Mouse (Mus musculus): ENCODE measurements around the gene Acsbg2.

The Acsbg2 gene

DNA sequence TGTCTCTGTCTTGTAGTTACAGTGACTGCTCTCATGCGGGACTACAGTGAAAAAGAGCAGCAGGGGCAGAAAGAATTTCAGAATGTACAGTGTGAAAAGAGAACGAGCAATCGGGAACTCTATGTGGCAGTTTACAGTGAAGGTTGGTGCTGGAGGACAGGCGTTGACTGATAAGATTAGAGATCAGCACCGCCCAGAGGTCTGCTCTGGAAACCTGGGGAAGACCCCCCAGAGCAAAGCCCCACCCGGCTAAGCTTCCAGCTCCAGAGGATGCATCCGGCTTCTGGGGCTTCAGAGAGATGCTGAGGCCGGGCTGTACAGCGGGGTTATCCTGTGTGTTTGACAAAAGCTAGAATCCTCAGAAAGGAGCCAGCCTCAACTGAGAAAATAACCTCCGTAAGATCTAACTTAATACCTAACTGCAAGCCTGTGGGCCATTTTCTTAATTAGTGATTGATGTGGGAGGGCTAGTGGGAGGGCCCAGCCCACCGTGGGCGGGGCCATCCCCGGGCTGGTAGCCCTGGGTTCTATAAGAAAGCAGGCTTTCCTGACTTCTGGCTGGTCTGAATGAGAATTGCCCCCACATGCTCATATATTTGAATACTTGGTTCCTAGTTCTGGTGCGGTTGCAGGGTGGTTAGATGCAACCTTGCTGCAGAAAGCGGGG is 3.8 kb downstream of the Acsbg2 start:
- no peak for DNase-seq

- DNase-seq: no peak
Observed at GRCm38 (mm10) chr17:56869481-56869977, 4.7 kb downstream of the Acsbg2 start.

- DNase-seq: no peak
Observed at GRCm38 (mm10) chr17:56866071-56866470, 8.2 kb downstream of the Acsbg2 start.

DNA sequence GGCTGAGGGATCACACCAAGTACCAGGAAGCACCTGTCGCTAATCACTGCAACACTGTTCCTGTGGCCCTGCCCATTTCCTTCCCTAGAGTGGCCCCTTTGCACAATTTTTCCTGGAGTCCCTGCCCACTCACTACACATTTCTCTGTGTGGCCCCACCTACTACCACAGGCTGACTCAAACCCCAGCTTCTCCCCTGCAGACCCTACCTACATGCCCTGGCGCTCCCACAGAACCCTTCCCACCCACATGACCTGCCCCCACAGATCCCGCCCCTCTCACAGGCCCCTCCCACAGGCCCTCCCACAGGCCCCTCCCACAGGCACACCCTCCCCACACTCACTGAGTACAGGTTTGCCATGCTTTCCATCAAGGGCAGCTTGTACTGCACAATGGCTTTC is 13.1 kb downstream of the Acsbg2 start:
- no peak for DNase-seq

GRCm38 (mm10) chr17:56858922-56859321 is 15.3 kb downstream of the Acsbg2 start:
- no peak for DNase-seq

DNA sequence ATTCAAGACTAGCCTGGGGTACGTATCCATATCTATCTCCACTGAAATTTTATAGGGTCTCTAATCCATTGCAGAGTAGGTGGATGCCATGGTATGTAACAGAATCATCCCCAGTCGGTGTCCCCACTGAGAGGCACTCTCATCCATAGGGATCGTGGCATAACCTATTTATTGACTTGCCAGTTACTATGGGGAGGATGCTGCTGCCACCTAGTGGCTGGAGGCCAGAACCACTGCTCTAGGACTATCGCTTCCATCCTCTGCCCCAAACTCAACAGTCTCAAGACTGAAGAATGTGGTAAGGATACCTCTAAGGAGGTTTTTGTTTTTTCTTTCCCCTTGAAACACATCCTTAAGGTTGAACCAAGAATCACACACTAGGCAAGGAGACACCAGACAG is 16.0 kb downstream of the Acsbg2 start:
- peak; percentile 72 for DNase-seq

DNA sequence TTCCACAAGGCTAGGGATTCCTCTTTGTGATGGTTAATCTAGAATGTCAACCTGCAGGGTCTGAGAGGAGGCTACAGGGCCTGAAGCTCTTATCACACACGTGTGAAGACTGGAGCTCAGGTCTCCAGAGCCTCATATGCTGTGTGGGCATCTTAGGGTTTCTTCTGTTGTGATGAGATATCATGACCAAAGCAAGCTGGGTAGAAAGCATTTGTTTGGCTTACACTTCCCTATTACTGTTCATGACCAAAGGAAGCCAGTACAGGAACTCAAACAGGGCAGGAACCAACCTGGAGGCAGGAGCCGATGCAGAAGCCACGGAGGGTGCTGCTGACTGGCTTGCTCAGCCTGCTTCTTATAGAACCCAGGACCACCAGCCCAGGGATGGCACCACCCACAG is 18.8 kb downstream of the Acsbg2 start:
- DNase-seq: no peak

DNA sequence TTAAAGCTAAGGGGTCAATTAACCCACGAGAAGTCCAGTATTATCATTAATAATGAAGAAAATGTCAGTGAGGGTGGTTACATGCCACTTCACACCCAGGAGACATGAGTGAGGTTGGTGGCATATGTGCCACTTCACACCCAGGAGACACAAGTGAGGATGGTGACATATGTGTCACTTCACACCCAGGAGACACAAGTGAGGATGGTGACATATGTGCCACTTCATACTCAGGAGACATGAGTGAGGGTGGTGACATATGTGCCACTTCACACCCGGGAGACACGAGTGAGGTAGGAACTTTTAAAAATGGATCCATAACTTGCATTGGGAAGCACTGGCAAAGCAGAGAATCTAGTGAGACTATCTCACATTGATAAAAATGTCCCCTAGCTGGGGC is 23.1 kb downstream of the Acsbg2 start:
- no peak for DNase-seq

DNA sequence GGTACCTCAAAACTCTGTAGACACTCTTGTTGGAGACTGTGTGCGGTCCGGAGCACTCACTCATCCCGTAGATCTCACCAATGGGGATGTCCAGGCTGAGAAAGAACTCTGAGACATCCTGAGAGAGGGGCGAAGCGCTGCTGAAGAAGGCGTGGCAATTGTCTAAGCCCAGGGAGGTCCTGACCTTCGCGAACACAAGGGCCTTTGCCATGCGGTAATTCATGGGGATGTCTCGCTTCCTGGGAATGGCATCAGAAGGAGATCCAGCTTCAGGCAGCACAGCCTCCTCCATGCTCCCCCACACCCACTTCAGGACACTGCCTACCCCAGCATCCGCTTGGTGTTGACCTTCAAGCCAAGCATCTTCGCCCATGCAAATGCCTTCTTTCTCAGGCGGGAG is 24.5 kb downstream of the Acsbg2 start:
- no peak for DNase-seq

GRCm38 (mm10) chr17:56848785-56849184 is 25.5 kb downstream of the Acsbg2 start:
- DNase-seq: no peak

GRCm38 (mm10) chr17:56843678-56844077 is 30.6 kb downstream of the Acsbg2 start:
- DNase-seq: no peak

DNA sequence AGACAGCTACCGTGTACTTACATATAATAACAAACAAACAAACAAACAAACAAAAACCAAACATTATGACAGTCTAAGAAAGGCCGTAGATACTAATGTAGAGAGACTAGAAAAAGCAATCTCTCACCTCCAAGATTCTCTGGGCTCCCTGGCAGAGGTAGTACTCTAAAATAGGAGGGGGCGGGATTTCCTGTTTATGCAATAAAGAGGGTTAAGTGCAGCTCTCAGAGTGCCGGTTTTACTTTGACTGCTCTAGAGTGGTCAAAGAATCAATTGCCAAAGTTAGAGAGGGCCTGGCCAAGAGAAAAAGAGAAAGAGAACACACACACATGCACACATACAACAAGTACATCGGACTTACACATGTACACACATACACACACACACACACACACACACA is 32.1 kb downstream of the Acsbg2 start:
- no peak for DNase-seq

GRCm38 (mm10) chr17:56840524-56840923 is 33.7 kb downstream of the Acsbg2 start:
- DNase-seq: no peak

GRCm38 (mm10) chr17:56836336-56836735 is 37.9 kb downstream of the Acsbg2 start:
- no peak for DNase-seq

- DNase-seq: no peak
Observed at GRCm38 (mm10) chr17:56833381-56833780, 40.9 kb downstream of the Acsbg2 start.

DNA sequence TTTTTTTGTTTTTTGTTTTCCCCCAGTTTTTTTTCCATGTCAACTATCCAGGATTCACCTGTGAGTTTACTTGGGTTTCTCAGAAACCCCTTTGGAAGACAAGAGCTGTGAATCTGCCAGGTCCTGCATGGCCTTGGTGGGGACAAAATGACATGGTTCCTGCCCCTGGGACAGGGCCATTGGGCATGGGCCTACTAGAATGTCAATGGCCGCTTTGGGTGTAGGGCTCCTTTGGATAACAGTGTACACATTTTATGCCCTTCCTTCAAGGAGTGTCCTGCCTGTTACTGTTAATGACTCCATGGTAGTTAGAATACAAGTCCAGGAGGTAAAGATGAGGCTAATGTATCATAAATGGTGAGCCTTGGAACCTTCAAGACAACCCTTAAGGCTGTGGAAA is 41.3 kb downstream of the Acsbg2 start:
- no peak for DNase-seq

- DNase-seq: peak; percentile 99
Observed at GRCm38 (mm10) chr17:56831111-56831816, 43.0 kb downstream of the Acsbg2 start.

DNA sequence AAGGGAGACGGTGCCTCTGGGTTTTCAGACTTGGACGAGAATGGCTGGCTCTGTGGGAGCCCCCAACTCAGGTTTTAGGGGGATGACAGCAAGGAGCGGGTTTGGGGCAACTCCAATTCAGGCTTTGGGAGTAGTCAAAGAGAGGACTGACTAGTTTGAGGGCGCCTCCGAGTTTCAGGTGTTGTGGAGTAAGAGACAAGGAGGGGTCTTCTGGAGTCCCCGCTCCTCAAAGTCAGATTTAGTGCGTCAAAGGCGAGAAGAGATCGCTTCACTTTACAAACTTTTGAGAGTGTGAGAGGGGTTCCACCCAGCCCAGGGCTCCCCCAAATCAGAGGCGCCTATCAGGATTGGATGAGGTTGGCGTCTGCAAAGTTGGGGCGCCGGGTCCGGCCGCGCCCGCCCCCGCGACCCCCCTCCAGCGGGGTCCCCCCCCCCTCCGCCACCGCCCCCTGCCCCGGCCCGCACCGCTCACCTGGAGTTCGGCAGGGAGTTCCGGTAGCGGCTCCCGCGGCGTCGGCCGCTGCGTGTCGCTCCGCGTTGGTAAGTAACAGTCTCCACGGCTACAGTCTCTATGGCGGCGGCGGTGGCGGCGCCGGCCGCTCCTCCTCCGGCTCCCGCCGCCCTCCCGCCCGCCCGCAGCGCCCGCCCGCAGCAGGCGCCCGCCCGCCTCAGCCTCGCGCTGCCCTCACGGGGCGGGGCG is 43.7 kb downstream of the Acsbg2 start, which contains the start of gene Rfx2:
Rfx2 (minus strand) TSS at position 603 of the 700 bp plus-strand sequence.
- DNase-seq: no peak

- DNase-seq: no peak
Observed at GRCm38 (mm10) chr17:56829795-56830194, 44.5 kb downstream of the Acsbg2 start.

GRCm38 (mm10) chr17:56829171-56829570 is 45.1 kb downstream of the Acsbg2 start:
- DNase-seq: no peak

DNA sequence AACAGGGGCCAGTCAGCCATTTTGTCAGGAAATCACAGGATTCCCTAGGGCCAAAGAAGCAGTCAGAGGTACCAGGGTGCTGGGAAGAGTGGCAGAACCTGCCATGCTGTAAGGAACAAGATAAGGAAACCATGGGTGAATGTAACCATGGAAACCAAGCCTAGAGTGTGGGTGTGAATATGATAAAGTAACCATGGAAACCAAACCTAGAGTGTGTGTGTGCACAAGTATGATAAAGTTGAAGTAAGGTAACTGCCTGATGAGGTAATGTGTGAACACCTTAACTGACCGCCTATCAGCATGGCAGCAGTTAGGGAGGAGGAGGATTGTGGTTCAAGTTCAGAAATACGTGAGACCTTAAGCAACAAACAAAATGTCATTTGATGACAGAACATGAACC is 47.5 kb downstream of the Acsbg2 start:
- DNase-seq: no peak

GRCm38 (mm10) chr17:56823352-56823751 is 50.9 kb downstream of the Acsbg2 start:
- DNase-seq: no peak

DNA sequence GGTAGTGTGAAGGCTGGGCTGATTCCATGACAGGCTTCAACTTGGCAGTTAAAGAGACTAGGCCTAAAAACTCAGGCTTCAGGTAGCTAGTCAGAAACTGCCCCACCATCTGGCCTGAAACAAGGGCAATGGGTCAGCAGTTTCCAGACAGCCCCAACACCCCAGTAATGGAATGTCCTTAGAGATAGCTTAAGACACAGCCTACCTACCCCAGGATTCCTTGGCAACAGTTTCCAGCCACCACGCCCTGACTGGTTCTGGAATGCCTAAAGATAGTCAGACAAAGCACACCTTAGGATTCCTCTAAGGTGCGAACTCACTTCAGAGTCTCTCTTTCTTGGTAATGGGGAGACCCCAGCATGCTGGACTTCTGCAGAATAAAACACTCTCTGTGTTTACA is 51.9 kb downstream of the Acsbg2 start:
- DNase-seq: no peak

- DNase-seq: no peak
Observed at GRCm38 (mm10) chr17:56819694-56820111, 54.5 kb downstream of the Acsbg2 start.

Measured in kidney, adult 9 months (tissue).